Mouse (Mus musculus) kidney, postnatal 0 days (tissue): Measurements from ENCODE around the gene Emc1. TPM values are rescaled to one million over a fixed set of nuclear protein-coding genes. Genes with fewer than 3 reads are reported as not detected.
A peak's percentile ranks its signal among the peaks of the same experiment; 100 is the strongest.

ENCODE experiments used
- ATAC-seq: fragments of 200-750 bp; cut with Nextera tagmentation; replicated peaks from 2 replicates; pipeline ENCODE4 v1.8.0; 2017; ENCODE audit warnings: low read depth, moderate number of reproducible peaks, moderate TSS enrichment, moderate library complexity; ENCODE audit not compliant: low FRiP score
- DNase-seq: peaks from one replicate; pipeline ENCODE4 v3.0.0-alpha.2; 2016; ENCODE audit warnings: low spot score
- H3K27ac ChIP-seq: fragments of 300-500 bp; sonication (generic); 2 replicates; pipeline ENCODE4 v1.5.1; 2014; ENCODE audit warnings: mild to moderate bottlenecking
- H3K27me3 ChIP-seq: fragments of 300-500 bp; sonication (generic); 2 replicates; pipeline ENCODE4 v1.6.1; 2014; ENCODE audit warnings: low read length, mixed read lengths; ENCODE audit not compliant: insufficient read depth
- H3K36me3 ChIP-seq: fragments of 300-500 bp; sonication (generic); 2 replicates; pipeline ENCODE4 v1.6.1; 2014; ENCODE audit warnings: low read length, mixed read lengths; ENCODE audit not compliant: insufficient read depth
- H3K4me1 ChIP-seq: fragments of 300-500 bp; sonication (generic); replicated peaks from 2 replicates; pipeline ENCODE4 v1.6.1; 2014; ENCODE audit warnings: antibody characterized with exemption, low read length, mixed read lengths; ENCODE audit not compliant: insufficient read depth
- H3K4me2 ChIP-seq: fragments of 300-500 bp; sonication (generic); 2 replicates; pipeline ENCODE4 v1.6.1; 2014; ENCODE audit warnings: mild to moderate bottlenecking, low read length, moderate library complexity, mixed read lengths
- H3K4me3 ChIP-seq: fragments of 300-500 bp; sonication (generic); replicated peaks from 2 replicates; pipeline ENCODE4 v1.5.1; 2014; ENCODE audit warnings: low read depth, low read length
- H3K9ac ChIP-seq: fragments of 300-500 bp; sonication (generic); 2 replicates; pipeline ENCODE4 v1.6.1; 2014; ENCODE audit warnings: low read depth, low read length
- H3K9me3 ChIP-seq: fragments of 300-500 bp; sonication (generic); replicated peaks from 2 replicates; pipeline ENCODE4 v1.6.1; 2016; ENCODE audit warnings: low read length, inconsistent platforms, mixed read lengths
- CTCF ChIP-seq: IDR thresholded peaks from 2 replicates; pipeline ENCODE4 v1.5.1; 2016; ENCODE audit warnings: antibody characterized with exemption, low read depth, mild to moderate bottlenecking, moderate library complexity
- WGBS: fragments of 180-500 bp; shearing (Covaris S2); extraction: QIAGEN DNeasy Blood & Tissue Kit; methylation state at CpG from one replicate; pipeline ENCODE4 v1.1.7; 2014; 5-methylcytosine and 5-hydroxymethylcytosine counted together
- polyA plus RNA-seq: library from polyadenylated mRNA; unstranded; fragments of >200 nt; fragmentation: Nextera tagmentation; extraction: Ambion mirVana; gene quantifications from 2 replicates; pipeline ENCODE4 v1.2.1, GENCODE M21; 2015

The Emc1 gene
- polyA plus RNA-seq, 1 experiment from 2014 or later, result 19.0 TPM

GRCm38 (mm10) chr4:139310899-139311701 is 41.3 kb upstream of the Emc1 start:
- ATAC-seq (peak; percentile 68), DNase-seq (peak; percentile 53)
- peak overlapping the region; percentile 91 for H3K9ac ChIP-seq
- 0 out of 2 replicates have a peak, but pooled peaks cover 8% of the 10 kb centered on the region for H3K36me3 ChIP-seq
- no peak for TF ChIP-seq CTCF
- no peaks in the 10 kb centered on the region for H3K27me3 ChIP-seq
- H3K4me3 ChIP-seq, result peak overlapping the region; percentile 91
- peaks cover 11% of the 10 kb centered on the region; the same call in 1 of the 2 replicates for H3K4me1 ChIP-seq
- H3K4me2 ChIP-seq, result peak overlapping the region; percentile 96
- WGBS, result under 1% methylated on average over 53 of the region's 53 CpGs
- H3K27ac ChIP-seq, result peak overlapping the region; percentile 92
- no peaks in the 10 kb centered on the region for H3K9me3 ChIP-seq

- H3K4me2 ChIP-seq, result peak overlapping the region; percentile 96
- peak overlapping the region; percentile 65 for H3K27ac ChIP-seq
- H3K9ac ChIP-seq, result peak overlapping the region; percentile 91
- peaks cover 11% of the 10 kb centered on the region; the same call in 1 of the 2 replicates for H3K4me1 ChIP-seq
- DNase-seq (peak; percentile 26), ATAC-seq (peak; percentile 8; the same call in 1 of the 2 replicates)
- H3K9me3 ChIP-seq, result no peaks in the 10 kb centered on the region
- H3K4me3 ChIP-seq, result peak overlapping the region; percentile 91
- WGBS, result 12% methylated on average over 14 of the region's 14 CpGs
- 0 out of 2 replicates have a peak, but pooled peaks cover 6% of the 10 kb centered on the region for H3K36me3 ChIP-seq
- TF ChIP-seq CTCF, result no peak
- no peaks in the 10 kb centered on the region for H3K27me3 ChIP-seq
Measured at GRCm38 (mm10) chr4:139311707-139312106, 40.7 kb upstream of the Emc1 start.

GRCm38 (mm10) chr4:139312632-139313031 is 39.8 kb upstream of the Emc1 start:
- no peak overlapping the region for H3K9ac ChIP-seq

GRCm38 (mm10) chr4:139318449-139318848 is 33.9 kb upstream of the Emc1 start:
- Histone ChIP-seq H3K4me1 (no peaks in the 10 kb centered on the region), H3K9ac (no peak overlapping the region), H3K36me3 (0 out of 2 replicates have a peak, but pooled peaks cover 13% of the 10 kb centered on the region), H3K27ac (no peak overlapping the region), H3K4me3 (no peak overlapping the region), H3K4me2 (no peak overlapping the region), H3K9me3 (no peaks in the 10 kb centered on the region), H3K27me3 (no peaks in the 10 kb centered on the region)
- no peak for TF ChIP-seq CTCF
- no peak for ATAC-seq
- no peak for DNase-seq
- WGBS, result 90% methylated on average over 11 of the region's 11 CpGs

More at GRCm38 (mm10) chr4:139312632-139313031, 39.8 kb upstream of the Emc1 start:
- Histone ChIP-seq H3K4me2 (0 out of 2 replicates have a peak overlapping the region, but pooled peaks have one; percentile 96), H3K4me3 (no peak overlapping the region), H3K9me3 (no peaks in the 10 kb centered on the region), H3K27ac (no peak overlapping the region), H3K4me1 (peaks cover 11% of the 10 kb centered on the region; the same call in 1 of the 2 replicates), H3K27me3 (no peaks in the 10 kb centered on the region), H3K36me3 (0 out of 2 replicates have a peak, but pooled peaks cover 13% of the 10 kb centered on the region)
- DNase-seq, result peak; percentile 71
- no peak for ATAC-seq
- WGBS, result 69% methylated on average over 4 of the region's 4 CpGs
- peak; percentile 73 for TF ChIP-seq CTCF

- no peak for ATAC-seq
- 91% methylated on average over 4 of the region's 4 CpGs for WGBS
Measured at GRCm38 (mm10) chr4:139319740-139320139, 32.6 kb upstream of the Emc1 start.

GRCm38 (mm10) chr4:139330605-139331004 is 21.8 kb upstream of the Emc1 start:
- Histone ChIP-seq H3K27me3 (no peaks in the 10 kb centered on the region), H3K27ac (no peak overlapping the region), H3K36me3 (no peaks in the 10 kb centered on the region), H3K4me3 (peak overlapping the region; percentile 18; the same call in 1 of the 2 replicates), H3K4me2 (peak overlapping the region; percentile 52), H3K4me1 (no peaks in the 10 kb centered on the region), H3K9me3 (no peaks in the 10 kb centered on the region), H3K9ac (no peak overlapping the region)
- peak; percentile 82 for TF ChIP-seq CTCF
- peak; percentile 92 for DNase-seq
- ATAC-seq, result peak; percentile 81
- WGBS, result 13% methylated on average over 10 of the region's 10 CpGs

More at GRCm38 (mm10) chr4:139319740-139320139, 32.6 kb upstream of the Emc1 start:
- no peaks in the 10 kb centered on the region for H3K27me3 ChIP-seq
- no peak overlapping the region for H3K4me3 ChIP-seq
- H3K4me1 ChIP-seq, result no peaks in the 10 kb centered on the region
- no peak for TF ChIP-seq CTCF
- DNase-seq, result no peak
- H3K36me3 ChIP-seq, result 0 out of 2 replicates have a peak, but pooled peaks cover 9% of the 10 kb centered on the region
- no peaks in the 10 kb centered on the region for H3K9me3 ChIP-seq
- no peak overlapping the region for H3K27ac ChIP-seq
- H3K4me2 ChIP-seq, result no peak overlapping the region
- no peak overlapping the region for H3K9ac ChIP-seq
